Mouse (Mus musculus) G1E-ER4 (cell line): ENCODE measurements around the gene Hes2. TPM values are rescaled to one million over a fixed set of nuclear protein-coding genes. Genes with fewer than 3 reads are reported as not detected.

Source experiments
- GATA1 ChIP-seq: IDR thresholded peaks from one replicate; pipeline ENCODE4 v1.8.0; 2012; ENCODE audit warnings: low read length, inconsistent platforms
- polyA plus RNA-seq: library from polyadenylated mRNA; stranded (reverse); fragments of >175 nt; gene quantifications from 2 replicates; pipeline ENCODE4 v1.2.3, GENCODE M21; 2012

Gene Hes2
- 0.14 and 0.15 TPM in 2 replicates for polyA plus RNA-seq

DNA sequence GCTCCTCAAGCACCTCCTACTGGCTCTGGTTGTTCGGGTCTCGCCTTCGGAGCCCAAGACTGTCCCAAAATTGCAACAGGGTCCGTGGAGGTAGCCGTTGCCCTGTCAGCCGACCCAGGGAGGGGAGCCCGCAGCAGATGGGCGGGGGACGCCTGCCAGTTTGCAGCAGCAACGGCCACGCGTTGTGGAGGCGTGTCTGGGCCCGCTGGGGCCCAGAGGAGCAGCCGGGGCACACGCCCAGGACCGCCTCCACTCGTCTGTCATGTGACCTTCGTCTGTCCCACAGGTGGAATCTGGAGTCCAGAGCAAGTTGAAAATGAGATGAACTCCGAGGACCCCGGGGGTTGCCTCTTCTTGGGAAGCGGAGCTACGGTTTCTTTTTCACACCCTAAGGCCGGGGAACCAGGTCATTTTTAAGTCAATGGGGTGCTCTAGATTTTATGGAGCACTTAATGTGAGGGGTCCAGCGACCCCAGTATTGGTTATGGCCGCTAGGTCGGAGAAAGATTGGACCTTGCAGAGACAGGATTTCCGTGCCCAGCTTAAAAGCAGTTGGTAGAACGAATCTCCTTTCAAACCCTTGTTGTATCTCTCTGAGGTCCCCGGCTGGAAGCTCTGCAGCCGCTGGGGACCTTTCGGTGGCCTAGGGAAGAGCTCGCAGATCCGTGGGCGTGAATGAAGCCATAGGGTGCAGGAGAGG is at the start of gene Hes2:
Hes2 (plus strand) TSS at position 283 of the 700 bp plus-strand sequence.
- TF ChIP-seq GATA1, result no peak

DNA sequence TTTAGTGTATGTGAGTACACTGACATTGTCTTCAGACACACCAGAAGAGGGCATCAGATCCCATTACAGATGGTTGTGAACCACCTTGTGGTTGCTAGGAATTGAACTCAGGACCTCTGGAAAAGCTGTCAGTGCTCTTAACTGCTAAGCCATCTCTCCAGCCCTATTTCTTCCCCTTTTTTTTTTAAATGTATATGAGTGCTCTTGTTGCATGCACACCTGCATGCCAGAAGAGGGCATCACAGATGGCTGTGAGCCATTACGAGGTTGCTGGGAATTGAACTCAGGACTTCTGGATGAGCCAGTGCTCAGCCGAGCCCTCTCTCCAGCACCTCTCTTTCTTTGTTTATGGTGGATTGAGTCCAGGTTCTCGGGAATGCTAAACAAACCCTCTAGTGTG is 49.2 kb upstream of the Hes2 start:
- TF ChIP-seq GATA1, result no peak

DNA sequence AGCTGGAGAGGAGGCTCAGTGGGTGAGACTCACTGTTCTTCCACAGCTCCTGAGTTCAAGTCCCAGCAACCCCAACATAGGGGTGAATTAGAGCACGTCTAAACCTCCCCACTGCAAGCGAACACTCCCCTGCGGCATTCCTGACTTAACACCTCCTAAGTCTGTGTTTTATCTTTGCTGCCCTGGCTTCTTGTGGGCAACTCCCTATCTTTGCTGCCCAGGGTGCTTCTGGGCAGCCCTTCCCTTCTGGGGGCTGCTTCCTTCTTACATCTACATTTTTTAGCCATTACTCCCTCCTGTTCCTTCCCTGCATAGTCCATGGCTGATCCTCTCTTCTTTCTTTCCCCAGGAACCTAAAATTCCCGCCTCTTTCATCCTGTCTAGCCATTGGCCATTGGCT is 48.0 kb upstream of the Hes2 start:
- no peak for TF ChIP-seq GATA1

DNA sequence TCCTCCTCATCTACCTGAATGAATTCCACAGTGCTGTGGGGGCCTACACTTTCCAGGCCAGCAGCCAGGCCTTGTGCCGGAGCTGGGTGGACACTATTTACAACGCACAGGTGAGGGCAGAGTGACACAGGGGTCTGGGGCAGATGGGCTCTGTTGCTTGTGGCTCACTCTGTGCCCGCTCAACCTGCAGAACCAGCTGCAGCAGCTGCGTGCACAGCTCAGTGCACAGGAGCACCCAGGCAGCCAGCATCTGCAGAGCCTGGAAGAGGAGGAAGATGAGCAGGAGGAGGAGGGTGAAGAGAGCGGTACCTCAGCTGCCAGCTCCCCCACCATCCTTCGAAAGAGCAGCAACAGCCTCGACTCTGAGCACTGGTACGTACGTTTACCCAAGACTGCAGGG is 46.3 kb upstream of the Hes2 start:
- no peak for TF ChIP-seq GATA1

DNA sequence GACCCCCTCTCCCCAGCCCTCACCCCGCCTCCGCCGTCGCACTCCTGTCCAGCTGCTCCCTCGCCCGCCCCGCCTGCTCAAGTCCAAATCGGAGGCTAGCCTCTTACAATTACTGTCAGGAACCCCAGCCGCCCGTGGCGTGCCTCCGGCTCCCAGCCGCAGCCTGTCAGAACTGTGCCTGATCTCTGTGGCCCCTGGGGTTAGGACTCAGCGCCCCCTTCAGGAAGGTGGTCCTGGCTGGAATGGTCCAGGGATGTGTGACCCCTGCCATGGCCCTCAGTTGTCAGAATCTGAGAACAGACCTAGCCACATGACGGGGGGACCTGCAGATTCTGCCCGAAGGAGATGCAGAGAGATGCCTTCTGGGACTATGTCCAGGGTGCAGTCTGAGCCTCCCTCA is 44.6 kb upstream of the Hes2 start:
- TF ChIP-seq GATA1, result no peak

GRCm38 (mm10) chr4:152115921-152116612 is 42.6 kb upstream of the Hes2 start, which contains the start of gene Tnfrsf25:
Gene Tnfrsf25 (plus strand): TSS chr4:152115934.
- TF ChIP-seq GATA1, result no peak

DNA sequence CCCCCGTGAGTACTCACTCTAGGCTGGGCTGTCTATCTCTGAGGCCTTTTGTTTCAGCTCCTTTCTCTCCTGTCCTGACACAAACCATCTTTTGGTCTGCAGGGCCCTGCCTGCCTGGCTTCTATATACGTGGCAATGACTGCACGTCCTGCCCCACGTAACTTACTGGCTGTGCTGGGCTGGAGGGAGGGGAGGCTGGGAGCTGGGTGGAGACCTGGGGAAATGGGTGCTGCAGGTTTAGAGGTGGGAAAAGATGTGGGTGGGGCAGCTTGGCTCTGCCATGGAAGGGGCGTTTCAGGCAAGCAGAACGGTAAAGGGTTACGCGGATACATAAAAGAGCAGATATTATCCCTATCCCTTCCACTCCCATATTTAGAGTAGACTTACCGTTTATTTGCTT is 41.1 kb upstream of the Hes2 start:
- no peak for TF ChIP-seq GATA1

DNA sequence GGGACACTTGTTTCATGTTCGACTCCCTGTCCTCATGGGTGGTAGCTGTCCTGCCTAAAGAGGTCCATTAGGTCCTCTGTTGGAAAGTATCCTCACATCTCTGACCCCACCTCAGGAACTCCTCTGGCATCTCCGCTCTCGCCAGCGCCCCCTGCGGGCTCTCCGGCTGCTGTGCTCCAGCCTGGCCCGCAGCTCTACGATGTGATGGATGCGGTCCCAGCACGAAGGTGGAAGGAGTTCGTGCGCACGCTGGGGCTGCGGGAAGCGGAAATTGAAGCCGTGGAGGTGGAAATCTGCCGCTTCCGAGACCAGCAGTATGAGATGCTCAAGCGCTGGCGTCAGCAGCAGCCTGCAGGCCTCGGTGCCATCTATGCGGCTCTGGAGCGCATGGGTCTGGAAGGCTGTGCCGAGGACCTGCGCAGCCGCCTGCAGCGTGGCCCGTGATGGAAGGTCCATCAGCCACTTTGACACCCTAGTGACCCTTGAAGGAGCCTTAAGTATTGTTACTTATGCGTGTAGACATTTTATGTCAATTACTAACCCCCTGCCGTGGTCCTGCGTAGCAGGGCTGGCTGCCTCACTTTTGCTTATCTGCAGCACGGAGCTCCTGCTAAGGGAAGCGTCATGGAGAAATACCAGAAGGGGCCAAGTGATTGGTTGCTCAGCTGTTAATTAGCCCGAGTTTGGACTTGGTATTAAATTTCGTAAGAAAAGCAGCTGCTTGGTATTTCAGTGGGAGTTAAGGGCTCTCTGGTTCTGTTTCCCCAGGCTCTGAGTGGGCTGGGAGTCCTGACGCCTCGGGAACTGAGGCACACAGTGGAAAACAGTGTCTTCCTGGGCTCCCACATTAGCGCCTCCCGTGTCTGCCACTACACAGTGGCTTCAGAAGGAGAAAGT is 39.0 kb upstream of the Hes2 start:
- TF ChIP-seq GATA1, result no peak

DNA sequence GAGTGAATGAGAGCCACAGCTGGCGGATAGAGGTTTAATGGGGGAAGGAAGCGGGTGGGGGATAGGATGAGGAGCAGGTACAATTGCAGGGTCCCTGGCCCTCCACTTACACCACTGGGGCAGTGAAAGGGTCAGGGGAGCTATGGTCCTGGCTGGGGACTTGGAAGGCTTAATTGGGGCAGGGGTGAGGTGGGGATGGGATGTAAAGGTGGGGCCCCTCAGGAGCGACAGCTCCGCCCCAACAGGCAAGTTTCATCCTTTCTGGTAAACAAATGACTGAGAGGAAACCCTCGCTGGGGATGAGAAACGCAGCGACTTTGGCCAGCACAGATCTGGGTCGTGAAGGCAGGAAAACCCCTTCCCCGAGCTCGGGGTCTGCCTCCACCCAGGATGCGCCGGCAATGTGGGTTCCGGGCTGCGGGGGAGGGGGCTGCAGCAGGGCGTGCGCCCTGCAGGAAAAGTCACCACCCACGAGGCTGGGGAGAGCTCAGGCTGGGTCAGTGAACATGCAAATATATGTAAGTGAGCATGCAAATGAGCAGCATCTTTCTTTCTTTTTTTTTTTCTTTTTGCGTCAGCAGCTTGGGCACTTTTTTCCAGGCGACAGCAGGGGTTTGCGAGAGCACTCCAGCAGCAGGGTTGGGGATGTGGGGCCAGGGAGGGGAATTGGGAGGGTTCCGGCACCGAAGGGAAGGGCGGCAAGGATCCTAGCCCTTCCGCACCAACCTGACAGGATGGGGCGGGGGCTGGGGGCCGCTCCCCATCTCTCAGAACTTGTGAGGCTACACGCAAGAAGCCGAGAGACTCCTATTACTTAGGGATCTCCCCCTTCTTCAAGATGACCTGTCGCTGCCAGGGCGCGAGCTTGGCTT is 38.1 kb upstream of the Hes2 start:
- TF ChIP-seq GATA1, result no peak

GRCm38 (mm10) chr4:152121183-152121505 is 37.5 kb upstream of the Hes2 start:
- TF ChIP-seq GATA1, result no peak

DNA sequence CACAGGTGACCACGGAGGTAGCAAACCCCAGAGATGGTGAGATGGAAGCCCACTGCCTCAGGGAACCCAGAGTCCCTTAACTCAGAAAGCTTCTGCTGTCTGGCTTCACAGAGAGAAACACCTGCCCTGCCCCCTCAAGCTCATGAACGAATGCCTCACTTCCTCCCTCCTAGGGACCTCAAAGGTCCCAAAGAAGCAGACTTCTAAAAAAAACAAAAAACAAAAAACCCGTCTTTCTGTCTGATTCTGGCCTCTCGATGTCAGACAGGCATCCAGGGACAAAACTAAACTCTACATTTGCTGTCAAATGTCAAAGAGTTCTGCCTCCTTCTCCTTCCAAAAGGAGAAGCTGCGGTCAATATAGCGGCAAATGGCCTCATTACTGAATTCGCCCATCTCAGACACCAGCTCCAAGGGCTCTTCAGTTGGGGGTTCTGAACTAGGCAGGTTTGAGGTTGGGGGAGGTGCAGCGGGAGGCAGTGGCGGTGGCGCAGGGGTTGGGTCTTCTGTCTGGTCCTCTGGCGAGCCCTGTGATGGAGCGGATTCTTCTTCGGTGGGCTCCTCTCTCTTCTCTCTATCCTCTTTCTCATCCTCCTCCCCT is 34.2 kb upstream of the Hes2 start:
- TF ChIP-seq GATA1, result no peak

DNA sequence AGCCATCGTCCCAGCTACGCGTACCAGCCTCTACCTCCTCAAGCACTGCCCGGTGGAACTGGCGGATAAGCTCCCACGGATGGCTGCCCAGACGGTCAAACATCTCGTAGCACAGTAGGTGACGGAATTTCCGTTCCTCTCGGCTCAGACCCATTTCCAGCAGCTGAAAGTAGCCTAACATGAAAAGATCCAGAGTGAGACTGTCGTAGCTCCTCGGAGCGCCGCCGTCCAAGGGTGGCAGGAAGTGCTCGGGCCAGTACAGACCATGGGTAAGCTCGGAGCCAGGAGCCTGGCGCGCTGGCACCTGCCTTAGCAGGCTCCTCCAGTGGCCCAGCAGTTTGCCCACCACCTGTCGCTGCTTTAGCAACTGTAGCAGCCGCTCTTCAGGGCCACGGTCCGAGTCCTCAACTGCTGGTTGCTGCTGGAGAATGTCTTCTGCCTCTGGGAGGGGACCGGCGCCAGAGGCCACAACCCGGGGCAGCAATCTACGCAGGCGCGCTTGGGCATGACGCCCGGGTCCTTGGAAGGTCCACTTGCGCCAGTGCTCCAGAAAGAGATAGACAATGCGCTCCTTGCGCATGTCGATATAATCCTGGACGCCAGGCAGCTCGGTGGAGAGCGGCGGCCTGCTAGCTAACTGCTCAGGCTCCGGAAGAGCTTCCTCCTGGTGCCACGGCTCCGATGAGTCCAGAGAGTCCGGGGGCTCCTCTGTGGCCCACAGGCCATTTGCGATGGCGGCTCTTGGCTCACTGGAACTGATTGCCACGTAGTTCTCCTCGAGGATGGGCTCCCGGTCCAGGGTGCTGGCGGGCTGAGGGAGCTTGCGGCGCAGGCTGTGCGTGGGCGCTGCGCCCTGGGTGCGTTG is 33.3 kb upstream of the Hes2 start:
- no peak for TF ChIP-seq GATA1

DNA sequence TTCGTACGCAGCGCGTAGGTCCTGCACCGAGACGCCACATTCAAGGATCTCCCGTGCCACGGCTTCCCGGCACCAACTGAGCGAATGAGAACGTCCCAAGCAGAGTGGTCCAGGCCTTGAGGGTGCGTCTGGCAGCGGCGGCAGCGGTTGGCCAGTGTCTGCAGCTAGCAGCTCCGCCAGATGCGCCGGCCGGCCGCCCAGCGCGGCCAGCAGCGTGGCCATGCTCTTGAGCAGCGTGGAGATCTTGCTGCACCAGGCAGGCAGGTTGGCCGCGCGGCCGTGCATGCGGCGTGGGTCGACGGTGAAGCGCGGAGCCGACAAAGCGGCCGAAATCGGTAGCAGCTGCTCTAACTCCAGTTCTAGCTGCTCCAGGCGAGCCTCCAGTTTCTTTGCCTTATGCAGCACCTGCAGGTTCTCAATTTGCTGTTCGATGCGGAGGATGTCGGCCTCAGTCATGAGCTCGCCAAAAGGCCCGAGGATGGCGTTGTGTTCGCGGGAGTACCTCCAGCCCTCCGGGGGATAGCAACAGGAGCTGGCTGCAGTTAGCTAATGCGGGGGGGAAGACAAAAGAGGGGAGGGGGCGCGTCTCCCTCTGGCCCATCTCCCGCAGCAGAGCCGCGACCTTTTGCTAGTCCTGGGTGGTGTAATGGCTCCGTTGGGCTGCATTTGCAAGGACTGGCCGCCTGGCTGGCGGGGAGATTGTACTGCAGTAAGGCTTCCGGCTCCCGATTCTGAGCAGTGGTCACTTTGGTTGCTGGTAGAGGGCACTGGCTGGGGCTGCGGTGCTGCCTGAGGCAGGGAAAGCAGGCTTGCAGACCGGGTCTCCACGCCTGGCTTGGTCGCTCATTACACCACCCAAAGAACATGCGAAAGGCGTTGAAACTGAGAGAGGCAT is 32.4 kb upstream of the Hes2 start:
- TF ChIP-seq GATA1, result no peak
